Mouse (Mus musculus): ENCODE results near the gene Adcy7. TPM values are rescaled to one million over a fixed set of nuclear protein-coding genes. Genes with fewer than 3 reads are reported as not detected.

The Adcy7 gene
- total and polyA plus RNA-seq, 3 experiments = 70.0 to 129 (median 117) TPM

- Histone ChIP-seq H3K4me3 (ENCODE audit: low read depth, low read length) (peak overlapping the region; percentile 34; the same call in 1 of the 2 replicates), H3K4me1 (ENCODE audit: insufficient read depth, low read depth, low read length) (peaks cover 88% of the 10 kb centered on the region), H3K9me3 (replicated peaks) (no peaks in the 10 kb centered on the region), H3K27me3 (ENCODE audit: insufficient read depth, low read length) (no peaks in the 10 kb centered on the region), H3K36me3 (replicated peaks) (peaks cover 78% of the 10 kb centered on the region)
- TF ChIP-seq GATA1 (IDR thresholded peaks at IDR 0.05; ENCODE audit: borderline replicate concordance, low read length) (no peak), POLR2AphosphoS5 (IDR thresholded peaks at IDR 0.05; ENCODE audit: insufficient replicate concordance, low read depth, low read length) (no peak), TAL1 (conservative IDR thresholded peaks at IDR 0.05; ENCODE audit: low read depth, low read length) (no peak), GATA2 (IDR thresholded peaks at IDR 0.05; ENCODE audit: borderline replicate concordance, low read depth, low read length) (no peak), CTCF (IDR thresholded peaks at IDR 0.05; ENCODE audit: low read depth, low read length) (no peak)
- DNase-seq (ENCODE audit: low spot score) (no peak), ATAC-seq (ENCODE audit: extremely low read depth, insufficient number of reproducible peaks, low FRiP score, poor library complexity, severe bottlenecking) (no peak)
These were observed 14.3 kb downstream of the Adcy7 start for GRCm38 (mm10) chr8:88286421-88286960.

GRCm38 (mm10) chr8:88288622-88289242 lies 16.5 kb downstream of the Adcy7 start:
- DNase-seq (ENCODE audit: low spot score) = peak; percentile 67
- Histone ChIP-seq H3K9me3 (replicated peaks) (no peaks in the 10 kb centered on the region), H3K27me3 (ENCODE audit: insufficient read depth, low read length) (no peaks in the 10 kb centered on the region), H3K36me3 (replicated peaks) (peaks cover 82% of the 10 kb centered on the region), H3K4me3 (ENCODE audit: low read depth, low read length) (peak overlapping the region; percentile 69), H3K4me1 (ENCODE audit: insufficient read depth, low read depth, low read length) (peaks cover 92% of the 10 kb centered on the region)
- peak; percentile 68 for ATAC-seq (ENCODE audit: extremely low read depth, insufficient number of reproducible peaks, low FRiP score, poor library complexity, severe bottlenecking)
- no peak for TF ChIP-seq POLR2AphosphoS5 (IDR thresholded peaks at IDR 0.05; ENCODE audit: insufficient replicate concordance, low read depth, low read length)

GRCm38 (mm10) chr8:88289901-88290300 lies 17.7 kb downstream of the Adcy7 start:
- peaks cover 80% of the 10 kb centered on the region for H3K36me3 ChIP-seq (replicated peaks)
- DNase-seq (ENCODE audit: low spot score) = no peak
- ATAC-seq (ENCODE audit: extremely low read depth, insufficient number of reproducible peaks, low FRiP score, poor library complexity, severe bottlenecking) = no peak
- H3K4me1 ChIP-seq (ENCODE audit: insufficient read depth, low read depth, low read length) = peaks cover 91% of the 10 kb centered on the region
- no peaks in the 10 kb centered on the region for H3K27me3 ChIP-seq (ENCODE audit: insufficient read depth, low read length)
- TF ChIP-seq GATA1 (IDR thresholded peaks at IDR 0.05; ENCODE audit: borderline replicate concordance, low read length) = no peak
- no peak for TF ChIP-seq GATA2 (IDR thresholded peaks at IDR 0.05; ENCODE audit: borderline replicate concordance, low read depth, low read length)
- TF ChIP-seq TAL1 (conservative IDR thresholded peaks at IDR 0.05; ENCODE audit: low read depth, low read length) = no peak
- no peak for TF ChIP-seq CTCF (IDR thresholded peaks at IDR 0.05; ENCODE audit: low read depth, low read length)
- no peak for TF ChIP-seq POLR2AphosphoS5 (IDR thresholded peaks at IDR 0.05; ENCODE audit: insufficient replicate concordance, low read depth, low read length)
- H3K9me3 ChIP-seq (replicated peaks) = no peaks in the 10 kb centered on the region
- H3K4me3 ChIP-seq (ENCODE audit: low read depth, low read length) = no peak overlapping the region; the same call in 1 of the 2 replicates

GRCm38 (mm10) chr8:88290326-88291304 lies 18.4 kb downstream of the Adcy7 start:
- Histone ChIP-seq H3K4me1 (ENCODE audit: insufficient read depth, low read depth, low read length) (peaks cover 91% of the 10 kb centered on the region), H3K4me3 (ENCODE audit: low read depth, low read length) (no peak overlapping the region; the same call in 1 of the 2 replicates), H3K36me3 (replicated peaks) (peaks cover 80% of the 10 kb centered on the region), H3K9me3 (replicated peaks) (no peaks in the 10 kb centered on the region), H3K27me3 (ENCODE audit: insufficient read depth, low read length) (no peaks in the 10 kb centered on the region)
- no peak for TF ChIP-seq TAL1 (conservative IDR thresholded peaks at IDR 0.05; ENCODE audit: low read depth, low read length)
- no peak for TF ChIP-seq CTCF (IDR thresholded peaks at IDR 0.05; ENCODE audit: low read depth, low read length)
- TF ChIP-seq POLR2AphosphoS5 (IDR thresholded peaks at IDR 0.05; ENCODE audit: insufficient replicate concordance, low read depth, low read length) = no peak
- TF ChIP-seq GATA2 (IDR thresholded peaks at IDR 0.05; ENCODE audit: borderline replicate concordance, low read depth, low read length) = no peak
- TF ChIP-seq GATA1 (IDR thresholded peaks at IDR 0.05; ENCODE audit: borderline replicate concordance, low read length) = no peak
- ATAC-seq (ENCODE audit: extremely low read depth, insufficient number of reproducible peaks, low FRiP score, poor library complexity, severe bottlenecking) (no peak), DNase-seq (ENCODE audit: low spot score) (no peak)

DNA sequence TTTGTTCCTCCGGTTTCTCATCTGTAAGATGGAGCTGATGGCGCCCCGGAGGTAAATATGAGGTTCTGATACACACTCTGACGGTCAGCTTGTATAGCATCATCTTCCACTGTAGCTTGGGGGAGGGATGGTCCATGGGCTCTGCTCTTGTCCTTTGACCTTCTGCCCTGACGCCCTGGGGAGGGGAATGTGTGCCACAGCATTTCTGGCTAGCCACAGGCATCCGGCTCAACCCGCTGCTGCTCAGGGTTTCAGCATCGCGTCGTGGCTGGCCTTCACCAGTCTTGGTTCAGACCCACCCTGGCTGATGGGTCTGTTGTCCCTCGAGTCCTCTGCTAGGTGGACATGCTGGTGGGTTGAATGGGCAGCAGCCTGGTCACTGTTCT lies 19.1 kb downstream of the Adcy7 start:
- Histone ChIP-seq H3K4me1 (ENCODE audit: insufficient read depth, low read depth, low read length) (peaks cover 91% of the 10 kb centered on the region), H3K9me3 (replicated peaks) (no peaks in the 10 kb centered on the region), H3K27me3 (ENCODE audit: insufficient read depth, low read length) (no peaks in the 10 kb centered on the region), H3K4me3 (ENCODE audit: low read depth, low read length) (peak overlapping the region; percentile 25; the same call in 1 of the 2 replicates), H3K36me3 (replicated peaks) (peaks cover 80% of the 10 kb centered on the region)
- no peak for TF ChIP-seq TAL1 (conservative IDR thresholded peaks at IDR 0.05; ENCODE audit: low read depth, low read length)
- TF ChIP-seq GATA1 (IDR thresholded peaks at IDR 0.05; ENCODE audit: borderline replicate concordance, low read length) = no peak
- no peak for TF ChIP-seq CTCF (IDR thresholded peaks at IDR 0.05; ENCODE audit: low read depth, low read length)
- TF ChIP-seq GATA2 (IDR thresholded peaks at IDR 0.05; ENCODE audit: borderline replicate concordance, low read depth, low read length) = no peak
- TF ChIP-seq POLR2AphosphoS5 (IDR thresholded peaks at IDR 0.05; ENCODE audit: insufficient replicate concordance, low read depth, low read length) = no peak
- no peak for ATAC-seq (ENCODE audit: extremely low read depth, insufficient number of reproducible peaks, low FRiP score, poor library complexity, severe bottlenecking)
- DNase-seq (ENCODE audit: low spot score) = no peak

- no peaks in the 10 kb centered on the region for H3K27me3 ChIP-seq (ENCODE audit: insufficient read depth, low read length)
- ATAC-seq (ENCODE audit: extremely low read depth, insufficient number of reproducible peaks, low FRiP score, poor library complexity, severe bottlenecking) (no peak), DNase-seq (ENCODE audit: low spot score) (no peak)
- no peaks in the 10 kb centered on the region for H3K9me3 ChIP-seq (replicated peaks)
- TF ChIP-seq GATA2 (IDR thresholded peaks at IDR 0.05; ENCODE audit: borderline replicate concordance, low read depth, low read length) (no peak), POLR2AphosphoS5 (IDR thresholded peaks at IDR 0.05; ENCODE audit: insufficient replicate concordance, low read depth, low read length) (no peak), GATA1 (IDR thresholded peaks at IDR 0.05; ENCODE audit: borderline replicate concordance, low read length) (no peak), TAL1 (conservative IDR thresholded peaks at IDR 0.05; ENCODE audit: low read depth, low read length) (no peak), CTCF (IDR thresholded peaks at IDR 0.05; ENCODE audit: low read depth, low read length) (no peak)
- peaks cover 96% of the 10 kb centered on the region for H3K4me1 ChIP-seq (ENCODE audit: insufficient read depth, low read depth, low read length)
- peaks cover 83% of the 10 kb centered on the region for H3K36me3 ChIP-seq (replicated peaks)
- peak overlapping the region; percentile 74; the same call in 1 of the 2 replicates for H3K4me3 ChIP-seq (ENCODE audit: low read depth, low read length)
These were observed 20.7 kb downstream of the Adcy7 start for GRCm38 (mm10) chr8:88292926-88293325.
